Mouse (Mus musculus): ENCODE measurements around the gene Tnfrsf8. TPM values are rescaled to one million over a fixed set of nuclear protein-coding genes. Genes with fewer than 3 reads are reported as not detected.

Gene Tnfrsf8
- polyA plus RNA-seq, 1 experiment from 2014 or later, result not detected

- ATAC-seq (ENCODE audit: low read depth), result no peak
- Histone ChIP-seq H3K9me3 (no peaks in the 10 kb centered on the region), H3K4me1 (replicated peaks) (peaks cover 13% of the 10 kb centered on the region), H3K27me3 (no peaks in the 10 kb centered on the region), H3K4me3 (no peak overlapping the region), H3K9ac (no peak overlapping the region), H3K27ac (replicated peaks) (no peak overlapping the region), H3K36me3 (no peaks in the 10 kb centered on the region), H3K4me2 (no peak overlapping the region)
- 64% methylated on average over 15 of the region's 15 CpGs for WGBS
These were observed 95.6 kb downstream of the Tnfrsf8 start for GRCm38 (mm10) chr4:145219240-145219985.

DNA sequence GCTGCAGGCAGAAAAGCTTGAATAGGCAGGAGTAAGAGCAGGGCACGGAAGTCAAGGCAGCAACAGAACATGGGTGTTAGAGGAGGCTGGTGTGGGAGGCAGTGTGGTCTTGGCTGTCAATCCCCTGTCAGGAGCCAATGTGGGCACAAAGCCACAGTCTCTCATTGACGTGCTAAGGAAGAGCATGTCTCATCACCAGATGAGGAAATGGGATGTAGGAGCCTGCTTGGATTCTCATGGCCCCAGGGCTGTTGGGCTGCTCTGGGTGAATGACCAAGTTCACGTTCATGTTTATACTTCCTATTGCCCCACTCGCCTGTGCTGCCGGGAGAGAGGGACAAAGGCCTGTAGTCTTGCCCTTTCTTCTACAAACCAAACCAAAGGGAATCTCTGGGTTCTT is 97.1 kb downstream of the Tnfrsf8 start:
- Histone ChIP-seq H3K4me3 (no peak overlapping the region), H3K27me3 (no peaks in the 10 kb centered on the region), H3K4me2 (no peak overlapping the region), H3K36me3 (no peaks in the 10 kb centered on the region), H3K27ac (replicated peaks) (no peak overlapping the region), H3K9me3 (no peaks in the 10 kb centered on the region), H3K4me1 (replicated peaks) (peaks cover 13% of the 10 kb centered on the region), H3K9ac (no peak overlapping the region)
- WGBS, result 74% methylated on average over 5 of the region's 5 CpGs
- no peak for ATAC-seq (ENCODE audit: low read depth)

Other genes starting within 250 kb of the Tnfrsf8 start
- 6.3 and 8.0 TPM in 2 replicates for gene Vps13d, start 120.2 kb downstream of the Tnfrsf8 start, polyA plus RNA-seq (2015; fragmentation: Nextera tagmentation; extraction: Ambion mirVana)
- 3.3 and 3.4 TPM in 2 replicates for gene Tnfrsf1b, start 68.3 kb downstream of the Tnfrsf8 start, polyA plus RNA-seq (2015; fragmentation: Nextera tagmentation; extraction: Ambion mirVana)
- not detected in 2 replicates for gene Zfp990, start 195.6 kb upstream of the Tnfrsf8 start, polyA plus RNA-seq (2015; fragmentation: Nextera tagmentation; extraction: Ambion mirVana)